Mouse (Mus musculus): Measurements from ENCODE around the gene Il33. TPM values are rescaled to one million over a fixed set of nuclear protein-coding genes. Genes with fewer than 3 reads are reported as not detected.

The Il33 gene
- polyA plus RNA-seq, 1 experiment from 2014 or later = 0.90 TPM

Other genes with a start within 250 kb of the Il33 start
- gene Mlana, start 227.3 kb upstream of the Il33 start, polyA plus RNA-seq (2015; fragmentation: Nextera tagmentation; extraction: Ambion mirVana) = not detected in 2 replicates
- 6.8 and 7.5 TPM in 2 replicates for gene 9930021J03Rik, start 119.1 kb upstream of the Il33 start, polyA plus RNA-seq (2015; fragmentation: Nextera tagmentation; extraction: Ambion mirVana)
- 47.7 and 52.4 TPM in 2 replicates for gene Ranbp6, start 112.1 kb upstream of the Il33 start, polyA plus RNA-seq (2015; fragmentation: Nextera tagmentation; extraction: Ambion mirVana)
- gene Trpd52l3, start 78.7 kb downstream of the Il33 start, polyA plus RNA-seq (2015; fragmentation: Nextera tagmentation; extraction: Ambion mirVana) = not detected in 2 replicates
- 54.2 and 57.0 TPM in 2 replicates for gene Uhrf2, start 105.4 kb downstream of the Il33 start, polyA plus RNA-seq (2015; fragmentation: Nextera tagmentation; extraction: Ambion mirVana)

Measured in midbrain, embryonic 15.5 days (tissue).